Mouse (Mus musculus) urinary bladder, adult 18-20 months (tissue): ENCODE data around the gene Ccnyl1.

ENCODE experiments used
- DNase-seq, 2 experiments: peaks; one replicate each; pipeline ENCODE4 v3.0.0; 2022; ENCODE audit warnings: low spot score in 2 of 2, mixed read lengths in 2 of 2

Gene Ccnyl1

GRCm38 (mm10) chr1:64701780-64702179, 11.5 kb downstream of the Ccnyl1 start:
- no peak for DNase-seq

DNA sequence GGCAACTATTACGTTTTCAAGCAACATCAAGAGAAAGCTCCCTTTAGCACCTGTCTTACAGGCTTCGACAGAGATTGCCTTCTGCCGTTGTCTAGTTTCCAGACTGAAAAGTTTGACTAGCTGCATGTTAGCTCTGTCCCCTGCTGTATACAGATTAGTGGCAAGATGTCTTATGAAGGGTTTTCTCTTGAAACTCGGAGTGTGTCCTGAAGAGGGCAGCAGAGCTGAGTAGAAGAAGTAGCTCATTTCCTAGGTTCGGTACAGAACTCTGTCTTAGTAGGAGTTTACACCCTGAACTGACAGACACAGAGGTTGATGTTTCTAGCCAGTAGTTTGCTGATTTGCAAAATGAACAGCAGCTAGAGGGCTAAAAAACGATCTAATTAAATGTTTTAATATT, 15.0 kb downstream of the Ccnyl1 start:
- peak in 1 of 2 experiments; percentile 29 for DNase-seq

GRCm38 (mm10) chr1:64706610-64707009, 16.4 kb downstream of the Ccnyl1 start:
- no peak for DNase-seq

DNA sequence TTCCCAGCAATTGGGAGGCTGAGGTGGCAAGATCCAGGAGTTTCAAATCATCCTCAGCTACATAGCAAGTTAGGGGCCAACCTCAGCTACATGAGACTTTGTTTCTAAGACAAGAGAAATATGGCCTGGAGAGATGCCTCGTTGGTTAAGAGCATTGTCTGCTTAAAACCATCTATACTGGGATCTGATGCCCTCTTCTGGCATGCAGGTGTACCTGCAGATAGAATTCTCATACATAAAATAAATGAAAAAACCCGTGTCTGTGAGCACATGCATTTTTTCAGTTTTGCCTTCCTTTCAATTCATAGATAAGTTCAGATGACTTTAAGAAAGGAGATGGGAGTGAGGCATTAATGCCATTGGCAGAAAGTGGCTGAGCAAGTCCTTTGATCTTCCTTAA, 19.6 kb downstream of the Ccnyl1 start:
- DNase-seq, result no peak

DNA sequence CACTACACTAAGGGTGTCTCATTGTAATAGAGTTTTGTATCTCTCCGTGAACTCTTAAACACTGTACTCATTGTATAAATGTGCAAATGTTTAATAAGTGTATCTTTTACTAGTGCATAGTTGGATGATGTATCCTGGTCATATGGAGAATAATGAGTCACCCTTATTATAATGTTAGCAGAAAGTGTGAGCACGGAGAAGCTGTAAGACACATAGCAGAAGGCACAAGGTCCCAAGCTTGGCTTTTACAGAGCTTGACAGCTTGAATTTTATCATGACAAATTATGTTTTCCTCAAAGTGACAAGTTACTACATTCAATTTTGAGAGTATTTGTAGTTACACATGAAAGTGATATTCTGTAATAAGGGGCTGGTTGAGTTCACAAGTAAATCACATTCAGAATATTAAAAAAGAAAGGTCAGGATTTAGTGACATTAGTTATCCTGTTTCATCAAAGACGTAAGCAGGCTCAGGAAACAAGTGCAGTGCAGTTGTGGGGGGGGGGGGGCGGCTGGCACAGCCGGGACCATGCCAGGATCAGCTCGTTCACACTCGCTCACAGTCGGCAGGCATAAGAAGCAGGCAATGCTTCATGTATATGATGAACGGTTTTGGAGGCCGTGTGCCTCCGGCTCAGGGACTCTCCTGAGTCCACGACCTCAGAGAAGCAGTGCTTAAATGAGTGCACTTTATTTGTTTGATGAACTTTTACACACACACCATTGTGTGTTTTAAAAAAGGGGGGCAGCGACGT, 21.9 kb downstream of the Ccnyl1 start:
- DNase-seq, result no peak

GRCm38 (mm10) chr1:64715458-64715857, 25.2 kb downstream of the Ccnyl1 start:
- no peak for DNase-seq

DNA sequence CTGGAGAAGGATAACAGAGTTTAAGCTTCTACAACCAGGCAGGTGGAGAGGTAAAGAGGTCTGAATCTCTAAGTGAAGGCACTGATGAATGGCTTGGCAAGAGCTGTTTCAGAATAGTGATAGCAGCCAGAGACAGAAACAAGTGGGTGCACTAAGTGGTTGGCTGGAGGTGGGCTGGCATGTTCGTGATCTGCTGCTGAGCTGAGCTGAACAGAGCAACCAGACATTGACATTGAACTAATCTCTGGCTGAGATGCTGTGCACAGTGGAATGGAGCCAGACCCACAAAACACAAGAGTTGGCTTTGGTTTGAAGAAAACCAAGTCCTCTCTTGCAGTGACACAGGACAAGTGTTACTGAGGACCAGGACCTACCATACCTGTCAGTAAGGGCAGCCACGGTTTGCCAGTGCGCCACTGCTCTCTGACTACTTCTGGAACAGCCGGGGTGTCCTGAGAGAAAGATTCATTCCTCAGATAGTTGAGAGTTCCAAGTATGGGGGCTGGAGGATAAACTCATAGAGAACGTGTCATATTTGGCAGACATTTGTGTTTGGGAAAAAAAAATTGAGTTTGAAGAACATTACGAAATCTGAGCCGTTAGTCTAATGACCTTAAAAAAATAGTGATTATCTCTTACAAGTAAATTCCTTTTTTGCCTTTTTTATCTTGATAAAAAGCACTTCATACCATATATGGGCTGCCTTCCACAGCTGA, 26.5 kb downstream of the Ccnyl1 start:
- DNase-seq, result no peak

- DNase-seq, result no peak
Observed at GRCm38 (mm10) chr1:64717504-64717903, 27.2 kb downstream of the Ccnyl1 start.

DNA sequence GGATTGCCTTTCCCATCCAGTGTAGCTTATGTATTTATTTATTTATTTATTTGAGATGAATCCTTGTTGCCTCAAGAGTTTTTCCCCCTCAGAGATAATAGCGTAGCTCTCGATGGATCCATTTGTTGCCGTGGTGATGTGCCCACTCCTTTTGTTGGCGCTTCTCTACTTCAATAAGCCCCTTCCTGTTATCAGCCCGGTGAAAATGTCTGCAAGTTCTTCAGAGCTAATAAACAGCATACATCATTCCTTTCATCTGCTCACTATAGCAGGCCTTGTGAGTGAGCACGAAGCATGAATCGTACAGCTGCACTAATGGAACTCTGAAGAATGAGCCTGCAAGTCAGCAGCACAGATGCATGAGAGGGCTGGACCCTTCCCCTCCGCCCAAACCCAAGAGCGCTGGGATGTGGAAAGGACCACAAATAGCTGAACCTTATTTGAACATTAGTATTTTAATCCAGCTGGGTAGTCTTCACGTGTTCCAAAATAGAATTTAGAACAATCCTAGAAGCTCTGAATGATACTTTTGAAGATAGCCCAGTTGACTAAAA, 30.9 kb downstream of the Ccnyl1 start:
- DNase-seq, result no peak

GRCm38 (mm10) chr1:64730046-64730445, 39.8 kb downstream of the Ccnyl1 start:
- no peak for DNase-seq

GRCm38 (mm10) chr1:64731341-64732020, 41.2 kb downstream of the Ccnyl1 start:
- DNase-seq, result no peak

- no peak for DNase-seq
Observed at GRCm38 (mm10) chr1:64732161-64732560, 41.9 kb downstream of the Ccnyl1 start.

GRCm38 (mm10) chr1:64732637-64733200, 42.5 kb downstream of the Ccnyl1 start:
- no peak for DNase-seq

DNA sequence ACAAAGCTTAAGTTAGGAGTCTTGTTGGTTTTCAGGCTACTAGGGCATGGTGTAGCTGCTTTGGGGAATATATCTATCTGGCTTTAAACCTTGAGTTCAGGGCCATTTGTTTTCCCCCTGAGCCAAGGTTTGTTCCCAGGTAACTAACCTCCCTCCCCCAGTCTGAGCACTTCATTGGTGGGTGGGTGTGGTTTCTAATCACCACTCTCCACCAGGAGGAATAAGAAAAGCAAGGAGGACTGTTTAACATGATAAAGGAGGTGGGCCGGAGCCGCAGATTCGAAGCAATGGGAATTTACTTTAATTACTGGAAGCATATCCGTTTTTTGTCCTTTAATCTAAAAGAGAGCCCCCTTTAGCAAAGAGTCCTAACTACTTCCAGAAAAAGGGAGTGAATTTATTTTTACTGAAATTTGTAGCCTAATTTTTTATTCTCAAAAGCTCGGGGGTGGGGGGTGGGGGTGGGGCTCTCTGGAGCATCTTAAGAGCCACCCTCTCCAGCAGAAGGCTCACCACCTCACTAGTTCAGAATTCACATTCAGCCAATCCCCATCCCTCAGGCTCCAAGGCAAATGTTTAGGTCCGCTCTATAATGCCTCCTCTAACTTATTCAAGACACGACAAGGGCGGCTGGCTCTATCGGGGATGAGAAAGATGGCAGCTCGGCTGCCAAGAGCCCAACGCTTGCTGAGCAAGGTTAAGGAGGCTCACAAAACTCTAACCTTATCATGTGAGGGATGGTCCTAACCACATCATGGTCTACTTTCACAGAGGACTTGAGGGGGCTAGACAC, 43.4 kb downstream of the Ccnyl1 start:
- no peak for DNase-seq

GRCm38 (mm10) chr1:64734771-64735750, 44.8 kb downstream of the Ccnyl1 start:
- DNase-seq, result no peak

DNA sequence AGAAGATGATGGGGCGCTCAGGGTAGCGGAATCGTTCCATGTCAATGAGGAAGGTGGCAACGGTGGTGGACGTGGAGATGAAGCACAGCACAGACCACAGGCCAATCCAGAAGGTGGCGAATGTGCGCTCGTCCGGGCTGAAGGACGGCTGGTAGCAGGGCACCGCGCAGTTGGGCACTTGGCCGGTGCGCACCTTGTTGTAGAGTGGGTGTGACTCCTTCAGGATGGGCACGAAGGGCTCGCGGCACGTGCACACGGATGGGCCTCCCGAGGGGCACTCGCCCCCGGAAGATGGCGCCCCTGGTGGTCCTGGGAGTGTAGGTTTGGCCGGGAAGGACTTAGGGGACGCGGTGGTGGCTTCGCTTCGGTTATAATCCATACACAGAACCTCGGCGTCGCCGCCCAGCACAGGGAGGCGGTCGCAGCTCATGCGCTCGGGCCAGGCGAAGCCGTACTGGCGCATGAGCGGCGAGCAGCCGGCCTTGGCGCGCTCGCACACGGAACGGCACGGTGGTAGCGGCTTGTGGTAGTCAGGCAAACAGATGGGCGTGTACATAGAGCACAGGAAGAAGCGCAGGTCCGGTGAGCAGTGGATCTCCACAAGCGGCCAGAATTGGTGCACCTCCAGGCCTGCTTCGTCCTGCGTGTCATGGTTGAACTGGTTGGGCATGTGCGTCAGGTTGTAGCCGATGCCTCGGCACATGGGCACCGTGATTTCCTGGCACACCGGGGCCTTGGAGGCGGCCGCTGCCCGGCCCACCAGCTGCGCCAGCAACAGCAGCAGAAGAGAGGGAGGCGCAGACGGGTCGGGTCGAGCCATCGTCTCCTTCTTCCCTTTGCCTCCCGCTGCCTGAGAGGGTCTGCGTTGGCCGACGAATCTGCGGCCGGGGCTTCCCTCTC, 45.8 kb downstream of the Ccnyl1 start:
- DNase-seq, result peak in 1 of 2 experiments; percentile 46

DNA sequence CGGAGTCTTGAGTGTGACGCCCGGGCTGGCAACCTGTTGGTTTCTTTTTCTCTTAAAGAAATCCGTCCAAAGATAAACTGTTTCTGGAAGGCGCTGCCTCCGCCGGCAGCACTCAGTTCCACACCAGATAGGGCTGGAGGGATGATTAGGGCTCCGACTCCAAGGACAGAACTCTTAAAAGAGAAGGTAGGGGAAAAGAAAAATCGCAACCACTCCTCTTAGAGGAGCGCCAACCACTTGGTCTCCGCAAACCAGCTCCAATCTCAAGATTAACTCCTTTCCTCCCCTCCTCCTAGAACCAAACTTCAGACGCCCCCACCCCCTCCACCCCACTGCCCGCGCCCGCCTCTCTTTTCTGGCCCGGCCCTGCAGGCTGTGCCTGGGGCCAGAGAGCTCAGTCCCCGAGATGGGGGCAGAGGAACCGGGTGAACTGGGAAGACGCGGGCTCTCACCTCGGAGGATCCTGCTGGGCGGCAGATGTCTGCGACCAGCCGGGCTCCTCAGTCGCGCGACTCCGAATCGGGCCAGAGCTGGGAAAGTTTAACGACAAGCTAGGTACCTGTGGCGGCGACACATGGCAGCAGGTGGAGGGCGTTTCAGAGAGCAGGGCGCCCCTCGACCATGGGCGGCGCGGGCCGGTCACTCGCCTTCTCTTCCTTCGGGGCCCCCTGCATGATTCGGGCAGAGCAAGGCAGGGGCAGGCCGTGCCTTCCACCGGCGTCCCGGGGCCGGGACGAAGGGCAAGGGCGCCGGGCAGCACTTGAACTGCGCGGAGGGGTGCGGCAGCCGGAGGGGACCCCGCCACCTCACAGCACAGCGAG, 46.6 kb downstream of the Ccnyl1 start:
- DNase-seq, result peak in 1 of 2 experiments; percentile 62
